10 mouse cellular contexts compared by ENCODE assay signal in genomic region chr17:7939640-7940039, GRCm38 (mm10). TPM values are rescaled to one million over a fixed set of nuclear protein-coding genes. Genes with fewer than 3 reads are reported as not detected.
A peak's percentile ranks its signal among the peaks of the same experiment; 100 is the strongest.
DNase-seq lines count a peak whose midpoint lies in the region; ATAC-seq lines count a peak whose summit lies in the region.
"Had no signal": no experiment of that assay in that cellular context is flagged by ENCODE, and none has a peak within 500 bp of the region (broad histone marks: within the 10 kb centered on the region; RNA-seq: fewer than 3 reads in every experiment).

No protein-coding gene starts in this region.

- H3K27me3 ChIP-seq in forebrain, embryonic 11.5 days (ENCODE audit: control insufficient read depth, insufficient read depth, low read length): no peaks in the 10 kb centered on the region
- H3K27me3 ChIP-seq: limb, embryonic 12.5 days had no signal

- WGBS in forebrain, embryonic 11.5 days: 77% methylated on average over 8 of the region's 8 CpGs

- H3K4me1 ChIP-seq in forebrain, embryonic 11.5 days (replicated peaks; ENCODE audit: control insufficient read depth, insufficient read depth, low read length): no peaks in the 10 kb centered on the region
- H3K4me1 ChIP-seq: limb, embryonic 12.5 days had no signal

- H3K9ac ChIP-seq in forebrain, embryonic 11.5 days (ENCODE audit: low read length): no peak overlapping the region
- H3K9ac ChIP-seq: limb, embryonic 12.5 days had no signal

- no peak overlapping the region for H3K4me2 ChIP-seq in forebrain, embryonic 11.5 days (ENCODE audit: low read depth, low read length, severe bottlenecking)
- H3K4me2 ChIP-seq: limb, embryonic 12.5 days had no signal

- DNase-seq in kidney, postnatal 4 days: peak; percentile 51 to 63
- no peak for DNase-seq in kidney, adult 8-10 months
- peak; percentile 40 to 61 for DNase-seq in thymus, postnatal 36 days
- no peak for DNase-seq in forebrain, embryonic 11.5 days (ENCODE audit: low spot score)

- peak; percentile 99 for ATAC-seq in CD4-positive, CD25-positive, alpha-beta regulatory T cell, adult 4 months
- ATAC-seq in activated CD4-positive, CD25-positive, alpha-beta regulatory T cell, adult 4 months: peak; percentile 100
- peak; percentile 91 for ATAC-seq in granulocyte monocyte progenitor cell, adult 5-6 weeks (replicated peaks; ENCODE audit: poor library complexity, severe bottlenecking)
- peak; percentile 94 for ATAC-seq in megakaryocyte, adult 5-6 weeks (ENCODE audit: poor library complexity, severe bottlenecking)
- no peak for ATAC-seq in forebrain, embryonic 11.5 days (replicated peaks; ENCODE audit: low FRiP score)

- no peaks in the 10 kb centered on the region for H3K9me3 ChIP-seq in forebrain, embryonic 11.5 days (ENCODE audit: control insufficient read depth, low read length)
- H3K9me3 ChIP-seq: limb, embryonic 12.5 days had no signal

- H3K4me3 ChIP-seq in forebrain, embryonic 11.5 days (ENCODE audit: low read depth, low read length): no peak overlapping the region
- H3K4me3 ChIP-seq: erythroblast, embryonic 14.5 days; limb, embryonic 12.5 days had no signal

- H3K27ac ChIP-seq in forebrain, embryonic 11.5 days (ENCODE audit: low read depth, low read length): no peak overlapping the region
- H3K27ac ChIP-seq: limb, embryonic 12.5 days had no signal

- H3K36me3 ChIP-seq in forebrain, embryonic 11.5 days (ENCODE audit: control insufficient read depth, insufficient read depth, low read length): no peaks in the 10 kb centered on the region
- H3K36me3 ChIP-seq: limb, embryonic 12.5 days had no signal

RNA-seq across cellular contexts. Expression of gene Rsph3a, which starts 5.8 kb away (rescaled TPM):
- polyA plus RNA-seq in CD4-positive, CD25-positive, alpha-beta regulatory T cell, adult 4 months (2017; shearing (Covaris generic)): 10 to 100 TPM; 24.2 to 34.8 TPM
- polyA plus RNA-seq in activated CD4-positive, CD25-positive, alpha-beta regulatory T cell, adult 4 months (2017; shearing (Covaris generic)): 10 to 100 TPM; 21.3 to 34.9 TPM
- total RNA-seq in granulocyte monocyte progenitor cell, adult 5-6 weeks (2014; fragmentation: Nextera tagmentation): 14.5 and 28.2 TPM in 2 replicates
- total RNA-seq in granulocyte monocyte progenitor cell, adult 5-6 weeks (2017): 61.7 and 125 TPM in 2 replicates
- total RNA-seq in megakaryocyte, adult 5-6 weeks (2015): 33.5 and 43.2 TPM in 2 replicates
- total RNA-seq in megakaryocyte, adult 5-6 weeks (2017): 17.9 and 26.0 TPM in 2 replicates
- 61.0 and 69.4 TPM in 2 replicates for polyA plus RNA-seq in forebrain, embryonic 11.5 days (2014; fragmentation: Nextera tagmentation; extraction: Ambion mirVana)

RNA-seq across cellular contexts. Expression of gene Tagap, which starts 13.8 kb away (rescaled TPM):
- 100 to 1,000 TPM; 108 to 131 TPM for polyA plus RNA-seq in CD4-positive, CD25-positive, alpha-beta regulatory T cell, adult 4 months (2017; shearing (Covaris generic))
- polyA plus RNA-seq in activated CD4-positive, CD25-positive, alpha-beta regulatory T cell, adult 4 months (2017; shearing (Covaris generic)): 100 to 1,000 TPM in 1 of 2 experiments, 10 to 100 TPM in 1; 88.1 to 107 TPM
- total RNA-seq in granulocyte monocyte progenitor cell, adult 5-6 weeks (2014; fragmentation: Nextera tagmentation): 21.8 and 23.3 TPM in 2 replicates
- total RNA-seq in granulocyte monocyte progenitor cell, adult 5-6 weeks (2017): 19.3 and 21.8 TPM in 2 replicates
- total RNA-seq in megakaryocyte, adult 5-6 weeks (2015): 80.4 and 83.9 TPM in 2 replicates
- 60.7 and 62.1 TPM in 2 replicates for total RNA-seq in megakaryocyte, adult 5-6 weeks (2017)
- 0.47 TPM in 1 of 2 replicates, not detected in the other for polyA plus RNA-seq in forebrain, embryonic 11.5 days (2014; fragmentation: Nextera tagmentation; extraction: Ambion mirVana)
- polyA plus RNA-seq: erythroblast, embryonic 14.5 days had no signal

Comparison
In these comparisons a context has a peak if more than half of its experiments do, and no peak if none do; other contexts are left out.
1. DNase-seq: peak in kidney, postnatal 4 days (2 of 2) and thymus, postnatal 36 days (2 of 2); none in kidney, adult 8-10 months (0 of 2) and forebrain, embryonic 11.5 days (single experiment).
2. RNA of gene Tagap, which starts 13.8 kb away (polyA plus RNA-seq): 108 to 131 TPM in CD4-positive, CD25-positive, alpha-beta regulatory T cell, adult 4 months and 88.1 to 107 TPM in activated CD4-positive, CD25-positive, alpha-beta regulatory T cell, adult 4 months; 0.47 TPM in forebrain, embryonic 11.5 days; every median in the first group is over 10 times any median in the second.